Mouse (Mus musculus) hematopoietic stem cell, adult 5-6 weeks (primary cell): ENCODE results near the gene Cstf1. TPM values are rescaled to one million over a fixed set of nuclear protein-coding genes. Genes with fewer than 3 reads are reported as not detected.

ENCODE experiments used
- ATAC-seq, 2 experiments: fragments of 125-278 bp in 1 of 2; replicated peaks in 1 of 2; 2 replicates each; pipeline ENCODE4 v1.8.0; 2016 to 2017; ENCODE audit warnings: inconsistent platforms in 2 of 2, mild to moderate bottlenecking in 2 of 2, moderate number of reproducible peaks in 2 of 2, low read depth in 1 of 2, moderate TSS enrichment in 1 of 2; ENCODE audit not compliant: low FRiP score in 2 of 2, poor library complexity in 2 of 2, severe bottlenecking in 2 of 2, insufficient read depth in 1 of 2, low TSS enrichment in 1 of 2
- total RNA-seq: library from RNA; stranded (forward); fragments of 172-1452, 232-1000 nt; gene quantifications from 2 replicates; pipeline ENCODE4 v1.2.3, GENCODE M21; 2017

The Cstf1 gene
- total RNA-seq, 1 experiment from 2014 or later, result 28.4 TPM

DNA sequence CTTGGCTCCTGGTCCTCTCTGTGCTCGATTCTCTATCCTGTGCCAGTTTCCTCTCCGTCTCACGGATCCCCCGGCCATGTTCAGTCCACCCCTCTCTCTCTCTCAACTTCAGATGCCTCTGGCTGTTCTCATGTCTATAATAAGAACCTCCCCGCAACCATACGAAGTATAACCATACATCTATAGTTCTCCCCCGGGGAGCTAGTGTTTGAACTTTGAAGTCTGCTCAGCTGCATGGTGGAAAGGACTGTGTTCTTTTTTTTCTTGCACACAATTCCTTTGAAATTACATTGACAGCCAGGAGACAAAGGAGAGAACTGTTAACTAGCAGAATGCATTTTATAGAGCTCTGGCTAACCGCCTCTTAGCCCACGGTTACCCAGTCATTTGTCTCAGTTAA is 15.7 kb upstream of the Cstf1 start:
- no peak for ATAC-seq

DNA sequence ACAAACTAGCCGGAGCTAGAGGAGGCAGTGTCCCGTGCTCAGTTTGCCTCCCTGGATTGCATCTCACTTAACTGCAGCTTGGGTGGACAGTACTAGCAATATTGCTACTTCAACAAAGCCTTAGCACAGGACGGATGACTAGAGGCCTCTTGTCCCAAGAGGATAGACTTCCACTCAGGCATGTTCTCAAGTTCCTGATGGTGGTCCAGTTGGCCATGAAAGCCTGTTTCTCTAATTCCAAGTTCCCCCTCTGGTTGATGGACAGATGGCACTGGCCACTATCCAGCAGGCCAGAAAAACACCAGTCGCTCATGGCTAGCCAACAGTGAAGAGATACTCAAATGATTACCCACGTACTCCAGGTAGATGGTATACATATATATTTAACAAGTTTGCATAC is 14.6 kb upstream of the Cstf1 start:
- no peak for ATAC-seq

DNA sequence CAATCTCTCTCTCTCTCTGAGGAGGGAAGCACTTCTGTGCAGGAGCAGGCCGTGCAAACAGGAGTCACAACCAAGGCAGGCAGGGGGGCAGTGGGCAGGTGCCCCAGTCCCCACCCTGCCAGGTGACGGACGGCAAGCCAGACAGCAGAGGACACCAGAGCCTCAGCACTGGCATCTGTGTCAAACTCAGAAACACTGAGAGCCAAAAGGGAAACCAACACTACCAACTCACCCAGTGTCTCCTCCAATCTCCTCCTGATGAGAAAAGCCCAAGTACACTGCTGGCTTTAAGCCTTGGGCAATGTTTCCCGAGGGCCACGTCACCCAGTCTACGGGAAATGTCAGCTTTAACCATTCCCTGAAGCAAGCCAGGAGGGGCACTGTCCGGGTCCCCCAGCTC is 7.3 kb upstream of the Cstf1 start:
- ATAC-seq, result no peak

DNA sequence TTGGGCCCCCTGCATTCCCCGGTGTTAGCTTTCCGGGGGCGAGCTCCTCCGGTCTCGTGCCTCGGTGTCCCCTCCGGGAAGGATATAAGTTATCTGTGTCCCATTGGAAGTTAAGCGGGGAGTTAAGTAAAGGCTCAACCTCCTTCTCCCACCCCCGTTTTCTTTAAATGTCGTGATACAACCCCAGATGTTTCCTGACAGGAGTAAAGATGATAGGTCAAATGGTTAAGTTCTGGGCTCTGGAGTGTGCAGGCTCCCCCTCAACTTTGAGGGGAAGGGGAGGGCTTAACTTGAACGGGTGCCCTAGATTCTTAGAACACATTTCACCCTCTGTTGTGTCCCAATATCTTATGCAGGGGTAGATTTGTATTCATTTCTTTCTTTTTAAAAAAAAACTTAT is 777 bp downstream of the Cstf1 start:
- no peak for ATAC-seq

DNA sequence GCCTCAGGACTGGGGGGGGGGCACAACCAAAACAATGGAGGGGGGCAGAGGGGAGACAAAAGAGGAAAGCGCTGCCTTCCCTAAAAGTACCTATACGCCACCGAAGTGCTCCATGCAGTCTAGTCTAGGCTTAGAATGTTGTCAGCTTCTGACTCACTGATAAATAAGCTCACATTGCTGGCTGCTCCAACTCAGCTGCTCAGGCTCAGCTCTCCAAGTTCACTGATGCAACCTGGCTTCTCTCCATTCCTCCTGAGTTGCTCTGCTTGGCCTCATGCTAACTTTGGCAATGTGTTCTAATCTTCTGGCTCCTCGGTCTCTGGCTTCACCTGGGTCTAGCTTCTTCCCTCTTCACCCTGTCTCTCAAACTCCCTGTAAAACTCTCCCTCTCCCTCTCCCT is 6.1 kb downstream of the Cstf1 start:
- ATAC-seq, result no peak

DNA sequence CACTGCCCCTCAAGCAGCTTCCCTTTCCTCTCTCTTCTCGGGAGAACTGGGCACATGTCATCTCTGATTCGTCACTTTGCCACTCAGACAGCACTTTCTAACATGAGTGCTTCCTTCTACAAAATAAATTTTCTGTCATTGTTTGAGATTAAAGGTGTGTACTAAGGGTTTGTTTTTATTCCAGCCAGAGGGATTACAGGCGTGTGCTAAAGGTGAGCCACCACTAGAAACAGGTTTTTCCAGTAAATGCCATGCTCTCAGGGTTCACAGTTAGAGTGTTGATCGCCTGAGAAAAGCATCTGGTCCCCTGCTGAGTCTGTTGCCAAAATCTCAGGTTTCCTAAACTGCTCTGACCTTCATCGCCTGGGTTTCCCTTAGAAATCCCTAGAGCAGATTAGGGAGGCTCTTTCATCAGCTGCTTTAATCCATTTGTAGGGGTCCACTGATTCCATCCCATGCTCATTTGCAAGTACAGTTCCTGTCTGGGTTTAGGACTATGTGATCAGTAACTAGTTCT is 6.6 kb downstream of the Cstf1 start:
- no peak for ATAC-seq

DNA sequence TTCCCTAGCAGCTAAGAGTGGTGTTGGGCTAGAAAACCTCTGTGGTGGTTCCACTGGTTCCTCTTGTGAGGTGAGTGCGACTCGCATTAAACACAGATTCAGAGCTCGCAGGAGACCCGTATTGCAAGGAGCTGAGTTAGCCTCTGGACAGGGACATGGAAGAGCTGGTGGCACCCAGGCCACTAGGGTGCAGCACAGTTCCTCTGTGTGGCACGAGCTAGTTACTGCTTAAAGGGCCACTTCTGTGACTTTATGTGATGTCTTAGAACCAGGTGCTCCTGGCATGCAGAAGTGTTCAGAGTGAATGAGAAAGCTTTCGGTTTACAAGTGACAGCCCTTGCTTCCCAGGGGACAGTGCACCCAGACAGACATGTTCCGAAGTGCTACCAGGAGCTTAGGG is 7.9 kb downstream of the Cstf1 start:
- ATAC-seq, result peak; percentile 85 to 93

DNA sequence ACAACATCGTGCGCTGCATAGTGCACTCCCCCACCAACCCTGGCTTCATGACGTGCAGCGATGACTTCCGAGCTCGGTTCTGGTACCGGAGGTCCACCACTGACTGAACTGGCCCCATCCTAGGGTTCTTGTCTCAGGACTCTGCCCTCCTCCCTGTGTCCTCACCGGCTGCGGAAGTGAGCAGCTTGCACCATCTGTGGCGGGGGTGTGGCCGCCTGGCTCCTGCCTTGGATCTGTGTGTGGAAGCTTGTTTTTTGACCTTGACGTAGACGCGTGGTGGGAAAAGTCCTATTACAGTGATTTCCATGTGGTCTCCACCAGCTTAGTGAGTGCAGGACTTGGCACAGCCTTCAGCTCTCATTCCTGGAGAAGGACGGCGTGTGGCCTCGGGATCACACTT is 10.0 kb downstream of the Cstf1 start:
- no peak for ATAC-seq

DNA sequence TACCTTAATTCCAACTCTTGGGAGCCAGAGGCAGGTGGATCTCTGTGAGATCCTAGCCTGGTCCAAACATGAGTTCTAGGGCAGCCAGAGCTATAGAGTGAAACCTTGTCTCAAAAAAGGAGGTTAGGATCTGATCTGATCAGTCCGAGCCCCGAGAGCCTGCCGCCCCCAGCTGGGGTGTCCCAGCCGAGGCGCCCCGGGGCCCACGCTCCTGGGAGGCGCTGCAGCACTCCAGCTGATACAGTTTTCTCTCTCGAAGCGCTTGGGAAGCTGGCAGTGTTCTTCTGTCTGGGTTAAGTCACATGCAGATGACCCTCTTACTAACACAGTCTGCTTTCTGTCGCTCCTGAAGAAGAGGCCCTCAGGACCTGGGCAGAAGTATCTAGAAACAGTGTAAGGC is 10.9 kb downstream of the Cstf1 start:
- no peak for ATAC-seq

DNA sequence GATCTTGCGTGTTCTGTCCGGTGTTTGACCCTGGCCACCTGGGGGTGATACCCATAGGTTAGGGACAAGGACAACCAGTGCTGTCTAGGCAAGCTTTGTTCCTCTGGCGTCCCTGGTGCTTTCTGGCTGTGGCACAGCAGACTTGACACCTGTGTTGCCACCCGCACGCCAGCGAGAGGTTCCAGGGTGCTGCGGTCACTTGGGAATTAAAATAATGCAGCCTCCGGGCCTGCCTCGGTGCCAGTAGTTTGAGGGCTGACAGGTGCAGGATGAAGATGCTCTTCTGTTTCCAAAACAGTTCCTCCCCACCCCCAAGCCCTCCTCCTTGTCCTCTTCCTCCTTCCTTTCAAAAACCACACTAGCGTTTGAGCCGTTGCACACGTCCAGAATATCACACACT is 11.4 kb downstream of the Cstf1 start:
- peak; percentile 8 to 24; a peak in 2 of 4 replicates for ATAC-seq

DNA sequence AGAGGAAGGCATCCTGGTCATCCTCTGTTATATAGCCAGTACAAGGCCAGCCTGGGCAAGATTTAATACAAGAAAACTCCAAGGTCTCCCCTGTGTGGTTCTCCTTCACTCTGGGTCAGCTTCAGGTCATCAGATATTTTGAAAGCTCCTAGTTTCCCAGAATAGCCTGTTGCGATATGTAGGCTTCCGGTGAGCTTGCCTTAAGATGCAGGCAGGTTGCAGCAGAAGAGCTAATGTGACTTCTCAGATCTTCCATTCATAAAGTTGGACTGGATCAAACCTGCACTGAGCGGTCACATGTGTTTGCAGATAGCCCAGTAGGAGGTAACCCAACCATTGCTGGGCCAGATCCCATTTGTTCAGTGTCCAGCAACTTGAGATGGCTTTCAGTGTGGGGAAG is 14.2 kb downstream of the Cstf1 start:
- peak; percentile 32 to 57; a peak in 2 of 4 replicates for ATAC-seq

DNA sequence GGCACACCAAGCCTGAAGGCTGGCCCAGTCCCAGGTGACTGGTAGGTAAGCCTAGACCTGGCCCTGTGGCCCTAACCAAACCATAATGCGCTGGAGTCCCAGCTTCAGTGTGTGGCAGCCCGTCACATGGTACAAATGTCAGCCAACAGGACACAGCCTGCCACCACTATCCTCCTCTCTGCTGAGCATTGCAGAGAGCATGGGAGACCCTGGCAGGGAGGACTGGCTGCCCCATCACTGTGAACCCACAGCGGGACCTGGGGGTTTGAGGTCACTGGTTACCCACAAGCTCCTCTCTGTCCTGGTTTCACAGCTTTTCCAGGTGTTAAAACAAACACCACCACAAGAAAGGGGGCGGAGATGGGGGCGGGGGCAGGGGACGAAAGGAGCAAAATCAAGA is 19.9 kb downstream of the Cstf1 start:
- ATAC-seq, result 0 out of 4 replicates have a peak, but pooled peaks of 1 of the 2 experiments have one; percentile 8

DNA sequence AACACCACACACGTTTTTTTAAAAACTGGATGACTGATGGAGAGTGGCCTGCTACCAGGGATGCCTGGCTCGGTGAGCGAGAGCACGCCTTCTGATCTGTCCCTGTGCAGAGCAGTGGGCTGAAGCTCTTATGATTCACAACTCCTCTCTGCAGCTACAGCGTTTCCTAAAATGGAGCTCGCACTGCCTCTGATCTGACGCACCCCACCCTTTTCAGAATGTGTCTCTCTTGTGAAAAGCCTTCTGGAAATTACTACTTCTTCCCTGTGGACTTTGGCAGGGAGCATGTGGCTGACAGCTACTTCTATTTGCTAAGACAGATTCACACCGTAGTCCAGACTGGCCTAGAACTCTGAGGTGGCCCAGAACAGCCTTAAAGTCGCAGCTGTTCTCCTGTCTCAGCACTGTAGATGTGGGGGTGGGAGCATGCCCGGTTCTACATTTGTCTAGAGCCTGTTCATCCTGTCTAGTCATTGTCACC is 21.6 kb downstream of the Cstf1 start:
- ATAC-seq, result no peak

DNA sequence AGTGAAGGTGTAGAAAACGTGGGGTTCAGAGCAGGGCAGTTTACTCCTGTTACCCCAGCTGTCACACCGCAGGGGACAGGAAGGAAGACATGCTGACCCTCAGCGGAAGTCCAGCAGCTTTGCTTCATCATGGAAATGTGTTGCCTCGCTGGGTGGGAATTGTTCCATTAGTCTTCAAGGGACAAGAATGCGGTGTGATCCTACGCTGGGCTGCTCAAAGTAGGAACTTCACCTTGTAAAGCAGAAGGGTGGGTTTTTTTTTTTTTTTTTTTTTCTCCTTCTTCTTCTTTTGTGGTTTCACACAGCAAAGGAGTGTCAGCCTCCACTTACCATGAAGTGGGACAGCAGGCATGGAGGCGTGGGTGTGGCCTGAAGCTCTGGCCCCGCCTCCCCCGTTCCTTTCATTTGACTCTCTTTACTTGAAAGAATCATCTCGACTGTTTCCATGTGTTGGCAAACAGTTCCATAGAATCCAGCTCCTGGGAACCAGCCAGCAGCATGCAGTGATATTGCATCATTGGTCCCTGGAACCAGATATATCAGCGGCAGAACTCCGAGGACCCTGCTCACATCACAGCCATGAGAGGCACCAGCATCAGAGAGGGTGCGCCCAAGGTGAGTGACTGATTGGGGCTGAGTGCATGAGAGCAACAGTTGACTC is 23.0 kb downstream of the Cstf1 start, which contains the start of gene Cass4:
Gene Cass4, plus strand, starts transcription at position 404 of the 661 bp plus-strand sequence.
- ATAC-seq, result peak; percentile 82 to 86

DNA sequence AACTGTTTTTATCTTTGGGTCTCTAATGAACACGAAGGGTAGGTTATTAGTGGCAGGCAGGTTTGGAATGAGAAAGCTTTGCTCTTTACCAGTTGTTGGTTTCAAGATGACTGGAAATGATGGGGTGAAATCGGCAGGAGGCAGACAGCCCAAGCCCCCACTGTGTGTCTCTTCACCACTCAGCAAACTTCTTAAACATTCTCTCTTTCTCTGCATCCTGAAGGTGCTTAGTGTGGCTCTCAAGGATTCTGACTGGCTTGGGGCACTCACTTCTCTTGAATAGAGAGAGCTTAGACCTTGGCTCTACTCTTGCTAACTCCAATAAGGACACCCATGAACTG is 23.5 kb downstream of the Cstf1 start:
- ATAC-seq, result no peak

DNA sequence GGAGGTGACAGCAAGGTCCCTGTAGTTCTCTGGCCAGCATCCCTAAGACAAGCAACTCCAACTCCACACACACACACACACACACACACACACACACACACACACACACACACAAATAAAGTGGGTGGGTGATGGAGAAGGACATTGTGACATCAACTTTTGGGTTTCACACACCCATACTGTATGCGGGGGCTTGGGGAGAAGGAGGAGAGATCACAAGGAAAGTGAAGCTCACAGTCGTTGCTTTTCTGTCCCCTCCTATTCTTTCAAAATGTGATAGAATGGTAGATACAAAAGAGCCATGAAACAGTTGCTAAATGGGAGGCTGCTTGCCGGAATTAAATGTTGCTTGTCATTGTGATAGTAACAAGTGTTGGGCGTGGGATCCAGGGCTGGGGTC is 24.2 kb downstream of the Cstf1 start:
- no peak for ATAC-seq

DNA sequence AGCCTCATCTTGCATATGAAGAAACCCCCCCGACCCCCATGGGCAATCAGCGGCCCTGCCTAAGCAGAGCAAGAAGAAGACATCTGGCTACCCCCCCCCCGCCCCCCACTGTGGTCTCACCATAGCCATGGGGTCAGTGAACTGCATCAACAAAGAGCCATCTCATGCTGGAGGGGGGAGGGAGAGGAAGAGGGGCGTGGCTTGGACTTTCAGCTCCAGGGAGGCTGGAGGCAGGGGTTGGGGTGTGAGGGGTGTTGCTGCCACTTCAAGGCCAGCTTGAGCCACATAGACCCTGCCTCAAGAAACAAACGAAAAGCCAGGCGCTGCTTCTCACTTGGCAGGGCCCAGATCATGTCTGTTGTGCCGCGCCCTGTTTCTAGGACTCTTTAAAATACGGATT is 25.5 kb downstream of the Cstf1 start:
- no peak for ATAC-seq

DNA sequence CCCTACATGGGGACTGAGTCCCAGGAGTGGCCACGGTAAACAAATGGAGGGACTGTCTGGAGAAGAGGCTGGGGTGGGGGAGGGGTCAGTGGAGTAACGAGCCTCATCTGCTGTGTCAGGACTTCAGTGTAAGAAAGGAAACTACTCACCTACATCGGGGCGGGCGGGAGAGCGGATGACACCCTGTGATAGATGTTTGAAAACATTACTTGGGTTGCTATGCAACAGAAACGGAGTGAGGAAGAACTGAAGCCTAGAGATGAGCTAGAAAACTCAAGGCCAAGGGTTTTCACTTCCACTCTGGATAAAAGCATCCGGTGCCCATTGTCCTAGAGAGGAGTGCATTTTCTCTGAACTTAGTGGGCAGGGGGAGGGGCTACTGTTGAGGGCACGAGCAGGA is 29.4 kb downstream of the Cstf1 start:
- ATAC-seq, result peak; percentile 23; a peak in 3 of 4 replicates

DNA sequence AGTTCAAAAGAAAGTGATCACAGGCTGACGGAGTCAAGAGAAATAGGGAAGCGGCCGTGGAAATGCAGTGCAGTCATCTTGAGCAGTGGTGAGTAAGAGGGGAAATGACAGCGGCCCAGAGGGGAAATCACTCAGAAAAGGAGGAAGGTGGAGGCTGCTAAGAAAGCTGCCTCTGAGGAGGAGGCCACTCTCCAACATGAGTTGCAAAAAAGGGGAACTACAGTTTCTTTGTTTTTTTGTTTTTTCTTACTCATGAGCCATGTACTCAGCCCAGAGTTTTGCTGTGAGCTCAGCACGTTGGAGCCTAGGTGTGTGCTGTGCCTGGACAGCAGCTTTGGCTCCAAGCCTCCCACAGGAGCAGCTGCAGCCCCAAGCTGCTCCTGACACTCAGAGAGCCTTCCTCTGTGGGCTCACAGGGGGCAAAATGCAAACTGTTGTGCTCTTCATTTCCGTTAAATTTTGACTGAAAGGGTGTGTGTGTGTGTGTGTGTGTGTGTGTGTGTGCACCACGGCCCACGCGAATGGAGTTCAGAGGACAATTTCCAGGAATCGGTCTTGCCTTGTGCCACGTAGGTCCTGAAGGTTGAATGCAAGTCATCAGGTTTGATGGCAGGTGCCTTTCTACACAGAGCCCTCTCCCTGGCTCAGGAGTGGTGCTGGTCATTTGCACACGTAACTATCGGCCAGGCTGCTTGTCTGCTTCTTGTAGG is 30.8 kb downstream of the Cstf1 start:
- peak; percentile 95 to 96 for ATAC-seq
